Mouse (Mus musculus) embryo, embryonic 9.5 days (tissue): Measurements from ENCODE around the gene Luc7l.

Experiments used
- DNase-seq: peaks from one replicate; pipeline ENCODE4 v3.0.0-alpha.2; 2017; ENCODE audit errors: extremely low spot score

Luc7l gene

DNA sequence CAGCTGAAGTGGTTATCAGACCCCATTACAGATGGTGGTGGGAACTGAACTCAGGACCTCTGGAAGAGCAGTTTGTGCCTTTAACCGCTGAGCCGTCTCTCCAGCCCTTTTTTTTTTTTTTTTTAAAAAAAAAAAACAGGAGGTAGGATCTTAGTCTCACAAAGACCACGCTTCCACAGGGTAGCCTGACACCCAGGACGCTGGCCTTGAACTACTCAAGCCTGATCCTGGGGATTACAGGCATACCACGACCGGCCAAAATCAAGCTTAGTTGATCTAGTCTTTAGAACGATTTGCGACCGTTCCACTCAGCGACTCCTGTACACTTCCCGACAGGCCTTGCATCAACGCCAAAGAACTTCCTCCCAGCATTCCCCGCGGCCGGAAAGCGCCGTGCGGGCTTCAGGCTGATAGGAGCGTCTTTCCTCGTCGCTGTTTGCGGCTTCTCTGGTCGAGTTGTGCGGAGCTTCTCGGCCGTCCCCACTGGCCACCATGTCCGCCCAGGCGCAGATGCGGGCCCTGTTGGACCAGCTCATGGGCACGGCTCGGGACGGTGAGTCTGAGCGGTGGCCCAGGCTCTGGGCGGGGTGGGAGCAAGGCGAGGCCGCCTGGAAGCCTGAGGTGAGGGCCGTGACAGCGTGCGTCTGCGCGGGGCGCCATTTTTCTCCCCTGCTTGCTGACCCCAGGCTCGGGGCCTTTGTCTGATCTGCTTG lies at the start of gene Luc7l:
Gene Luc7l (plus strand): TSS at position 358 of the 713 bp plus-strand sequence.
- peak; percentile 94 for DNase-seq

DNA sequence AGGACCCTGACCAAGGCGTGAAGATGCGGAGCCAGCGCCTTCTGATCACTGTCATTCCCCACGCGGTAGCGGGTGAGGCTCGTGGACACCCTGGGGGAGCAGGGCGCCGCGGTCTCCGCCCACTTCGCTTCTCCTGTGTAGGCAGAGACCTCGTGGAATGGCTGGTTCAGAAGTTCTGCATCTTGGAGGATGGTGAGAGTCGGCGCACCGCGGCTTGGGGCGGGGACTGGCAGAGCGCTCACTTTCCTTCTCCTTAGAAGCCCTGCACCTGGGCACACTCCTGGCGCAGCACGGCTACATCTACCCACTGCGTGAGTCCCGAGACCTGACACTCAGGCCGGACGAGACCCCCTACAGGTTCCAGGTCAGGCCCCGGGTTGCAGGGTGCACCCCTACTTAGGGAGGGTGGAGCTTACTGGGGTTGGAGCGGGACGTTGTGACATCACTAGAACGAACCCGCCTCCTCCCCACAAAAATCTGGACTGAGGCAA lies 49.3 kb upstream of the Luc7l start:
- DNase-seq: peak; percentile 26

- DNase-seq: no peak
Measured at GRCm38 (mm10) chr17:26204766-26205165, 47.9 kb upstream of the Luc7l start.

- DNase-seq: no peak
Measured at GRCm38 (mm10) chr17:26206392-26206791, 46.3 kb upstream of the Luc7l start.

DNA sequence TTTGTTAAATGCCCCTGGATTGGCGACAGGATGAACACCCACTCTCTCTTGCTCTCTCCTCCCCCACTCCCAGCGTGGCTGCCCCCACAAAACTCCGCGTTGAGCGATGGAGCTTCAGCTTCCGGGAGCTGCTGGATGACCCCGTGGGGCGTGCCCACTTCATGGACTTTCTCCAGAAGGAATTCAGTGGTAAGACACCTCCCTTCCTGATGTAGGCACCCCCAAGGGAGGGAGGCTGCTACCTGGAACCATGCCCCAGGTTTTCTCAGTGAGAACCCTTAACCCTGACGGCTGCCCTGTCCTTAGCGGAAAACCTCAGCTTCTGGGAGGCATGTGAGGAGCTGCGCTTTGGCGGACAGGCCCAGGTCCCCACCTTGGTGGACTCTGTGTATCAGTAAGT lies 45.0 kb upstream of the Luc7l start, which contains the start of gene Arhgdig:
Gene Arhgdig (minus strand): TSS at position 101 of the 400 bp plus-strand sequence.
- no peak for DNase-seq

- no peak for DNase-seq
Measured at GRCm38 (mm10) chr17:26212241-26212640, 40.5 kb upstream of the Luc7l start.

DNA sequence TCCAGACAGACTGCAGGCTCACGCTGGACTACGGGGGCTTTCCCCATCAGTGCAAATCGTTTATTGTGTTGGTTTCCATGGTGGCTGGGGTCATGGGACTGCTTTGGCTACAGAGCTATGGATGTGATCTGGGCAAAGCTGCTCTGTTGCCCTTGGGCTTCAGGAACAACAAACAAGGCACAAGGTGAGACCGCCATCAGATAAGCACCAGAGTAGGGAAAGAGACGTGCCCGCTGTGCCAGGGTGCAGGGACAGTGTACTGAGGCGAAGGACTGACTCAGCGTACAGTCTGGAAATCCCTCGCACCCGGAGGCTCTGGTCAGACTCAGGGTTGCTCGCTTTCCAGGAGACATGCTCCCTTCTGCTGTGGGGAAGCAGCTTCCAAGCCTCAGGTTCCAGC lies 40.0 kb upstream of the Luc7l start:
- no peak for DNase-seq

DNA sequence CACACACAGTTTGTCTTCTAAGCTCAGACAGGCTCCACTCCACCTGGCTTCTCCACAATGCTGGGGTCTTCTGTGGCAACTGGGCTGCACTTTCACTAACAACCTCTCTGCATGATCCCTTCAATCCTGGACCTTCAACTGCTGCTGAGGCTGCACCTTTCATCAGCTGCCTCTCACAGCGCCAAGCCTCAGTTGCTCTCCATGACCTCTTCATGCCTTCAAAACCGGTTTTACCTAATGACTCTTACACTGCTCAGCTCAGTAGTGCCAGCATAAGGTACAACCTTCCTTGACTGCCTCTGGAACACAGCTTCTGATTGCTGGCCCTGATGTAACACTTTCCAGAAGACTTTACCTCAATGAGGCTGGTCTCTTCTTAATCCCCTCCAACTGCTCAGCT lies 31.2 kb upstream of the Luc7l start:
- no peak for DNase-seq

DNA sequence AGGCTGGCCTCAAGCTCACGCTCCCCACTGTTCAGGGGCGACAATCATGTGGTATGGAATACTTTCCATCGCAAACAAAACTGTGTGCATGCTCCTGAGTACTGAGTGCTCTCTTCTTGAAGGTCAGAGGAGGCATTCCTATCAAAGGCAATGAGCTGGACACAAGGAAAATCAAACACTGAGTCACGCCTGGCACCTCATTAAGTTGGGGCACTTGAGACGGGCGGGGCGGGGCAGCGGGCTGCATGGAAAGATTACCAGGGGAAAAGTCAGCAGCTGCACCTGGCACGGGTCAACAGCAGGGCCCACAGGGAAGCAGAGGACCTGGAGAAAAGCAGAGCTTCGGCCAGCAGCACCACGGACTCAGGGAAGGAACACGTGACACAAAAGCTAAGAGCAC lies 27.5 kb upstream of the Luc7l start:
- no peak for DNase-seq

- no peak for DNase-seq
Measured at GRCm38 (mm10) chr17:26229776-26230175, 22.9 kb upstream of the Luc7l start.

- no peak for DNase-seq
Measured at GRCm38 (mm10) chr17:26231156-26231555, 21.5 kb upstream of the Luc7l start.

GRCm38 (mm10) chr17:26232863-26233262 lies 19.8 kb upstream of the Luc7l start:
- DNase-seq: no peak

DNA sequence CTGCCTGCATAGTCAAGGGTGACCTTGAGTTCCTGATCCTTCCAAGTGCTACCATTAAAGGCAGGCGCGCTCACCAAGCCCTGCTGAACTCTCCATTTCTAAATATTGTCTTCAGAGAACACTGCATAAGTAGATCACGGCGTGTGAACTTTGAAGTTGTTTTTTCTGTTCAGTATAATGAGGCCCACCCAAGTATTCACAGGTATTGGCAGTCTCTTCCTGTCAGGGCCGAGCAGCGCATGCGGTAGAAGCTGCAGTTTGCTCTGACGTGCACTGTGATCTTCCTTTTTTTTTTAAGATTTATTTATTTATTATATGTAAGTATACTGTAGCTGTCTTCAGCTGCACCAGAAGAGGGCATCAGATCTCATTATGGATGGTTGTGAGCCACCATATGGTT lies 18.3 kb upstream of the Luc7l start:
- DNase-seq: no peak

GRCm38 (mm10) chr17:26235077-26235815 lies 17.4 kb upstream of the Luc7l start:
- DNase-seq: no peak

GRCm38 (mm10) chr17:26237667-26238066 lies 15.0 kb upstream of the Luc7l start:
- no peak for DNase-seq

DNA sequence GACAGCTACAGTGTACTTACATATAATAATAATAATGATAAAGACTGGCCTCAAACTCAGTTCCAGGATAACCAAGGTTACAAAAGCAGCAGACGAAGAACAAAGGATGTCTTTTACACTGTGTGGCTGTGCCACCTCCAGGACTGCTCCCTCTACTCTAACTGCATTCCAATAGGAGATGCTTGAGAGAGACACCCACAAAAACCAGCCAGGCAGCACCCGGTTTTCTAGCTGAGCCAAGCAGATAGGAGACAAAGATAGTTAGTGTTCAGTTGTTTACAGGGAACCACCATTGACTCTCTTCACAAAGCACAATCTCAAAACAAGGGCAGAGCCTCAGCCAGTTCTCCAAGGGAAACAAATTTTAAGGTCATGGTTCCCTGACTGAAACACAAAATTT lies 13.1 kb upstream of the Luc7l start:
- no peak for DNase-seq

DNA sequence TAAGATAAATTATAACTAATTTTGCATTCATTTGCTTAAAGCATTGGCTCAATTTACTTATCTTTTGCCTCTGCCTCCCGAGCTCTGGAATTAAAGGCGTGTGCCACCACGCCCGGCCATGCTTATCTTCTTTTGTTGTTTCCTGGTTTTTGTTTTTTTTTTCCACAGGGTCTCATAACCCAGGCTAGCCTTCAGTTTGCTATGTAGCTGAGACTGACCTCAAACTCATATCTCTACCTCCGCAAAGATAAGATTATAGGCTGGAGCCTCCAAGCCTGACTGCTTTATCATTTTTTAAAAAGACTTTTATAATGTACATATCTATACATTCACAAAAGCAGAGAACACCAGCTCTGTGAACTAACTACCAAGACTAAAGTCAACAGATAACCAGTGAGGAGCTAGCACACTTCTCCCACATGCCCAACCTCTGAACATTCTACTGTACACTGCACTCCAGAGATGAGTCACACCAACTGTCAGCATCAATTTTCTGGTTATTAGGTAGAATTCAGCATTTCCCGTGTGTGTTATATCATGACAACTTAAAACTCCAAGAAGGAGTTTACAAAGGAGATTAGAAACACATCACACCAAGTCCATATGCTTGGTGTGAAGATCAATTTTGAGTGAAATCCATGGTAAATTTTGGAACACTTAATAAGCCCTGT lies 12.4 kb upstream of the Luc7l start:
- DNase-seq: no peak

DNA sequence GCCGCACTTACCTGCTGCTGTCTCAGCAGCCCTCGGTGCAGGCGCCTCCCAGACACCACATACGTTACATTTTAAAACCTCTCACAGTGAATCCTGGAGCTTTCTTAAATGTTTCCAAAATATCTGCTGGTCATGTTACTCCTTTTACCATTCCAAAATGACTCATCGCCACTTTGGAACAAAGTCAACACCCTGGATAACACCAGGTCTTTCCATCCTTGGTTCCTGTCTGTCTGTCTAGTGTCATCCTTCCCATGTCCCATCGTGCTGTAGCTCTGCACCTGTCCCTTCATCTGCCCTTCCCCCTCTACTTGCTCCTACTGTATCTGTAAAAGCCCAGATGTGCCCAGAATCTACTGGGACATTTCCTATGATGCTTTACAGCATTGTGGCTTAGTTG lies 11.7 kb upstream of the Luc7l start:
- DNase-seq: no peak

DNA sequence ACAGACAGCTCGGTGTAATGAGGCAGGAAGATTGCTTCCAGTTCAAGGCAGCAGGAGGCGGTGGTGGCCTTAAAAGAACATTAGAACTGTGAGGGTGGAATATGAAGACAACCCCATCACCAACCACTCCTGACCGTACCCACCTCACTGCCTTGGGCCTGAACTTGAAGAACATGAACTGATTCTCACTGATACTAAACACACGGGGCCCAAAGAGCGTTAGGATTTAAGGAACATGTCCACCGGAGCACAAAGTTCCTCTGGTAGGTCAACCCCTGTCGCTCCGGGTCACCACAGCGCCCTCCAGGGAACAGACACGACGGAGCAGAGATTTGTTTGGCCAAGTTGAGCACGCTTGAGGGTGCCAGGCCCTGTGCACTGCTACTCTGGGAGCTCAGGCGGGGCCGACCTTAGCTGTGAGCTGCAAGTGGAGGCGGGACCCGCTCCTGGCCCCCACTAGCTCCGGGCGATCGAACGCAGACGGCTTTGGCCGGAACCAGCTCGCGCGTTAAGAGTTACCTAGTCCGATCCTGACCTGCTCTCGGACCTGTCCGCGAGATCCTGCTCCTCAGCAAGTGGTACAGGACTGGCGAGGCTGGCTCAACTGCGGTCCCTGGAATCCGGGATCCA lies 9.1 kb upstream of the Luc7l start:
- no peak for DNase-seq

GRCm38 (mm10) chr17:26244101-26244841 lies 8.4 kb upstream of the Luc7l start, which contains the start of gene Fam234a:
Gene Fam234a, minus strand, starts transcription at chr17:26244242.
- DNase-seq: peak; percentile 97

DNA sequence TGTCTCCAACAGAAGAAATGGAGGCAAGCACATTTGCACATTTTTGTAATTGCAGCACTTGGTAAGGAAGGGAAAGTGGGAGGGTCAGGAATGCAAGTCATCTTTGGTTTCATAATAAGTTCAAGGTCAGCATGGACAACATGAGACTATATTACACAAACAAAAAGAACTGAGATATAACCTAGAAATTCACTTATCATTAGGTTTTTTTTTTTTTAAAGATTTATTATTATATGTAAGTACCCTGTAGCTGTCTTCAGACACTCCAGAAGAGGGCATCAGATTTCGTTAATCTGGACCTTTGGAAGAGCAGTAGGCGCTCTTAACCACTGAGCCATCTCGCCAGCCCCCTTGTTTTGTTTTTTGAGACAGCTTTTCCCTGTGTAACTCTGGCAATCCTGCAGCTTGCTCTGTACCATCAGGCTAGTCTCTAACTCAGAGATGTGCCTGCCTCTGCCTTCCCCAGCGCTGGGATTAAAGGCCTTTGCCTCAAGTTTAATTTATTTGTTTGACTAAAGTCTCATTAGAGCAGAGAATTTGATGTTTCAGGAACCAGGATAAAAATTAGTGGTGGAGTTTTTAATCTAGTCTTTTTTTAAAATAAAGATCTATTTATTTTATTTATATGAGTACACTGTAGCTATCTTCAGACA lies 684 bp upstream of the Luc7l start:
- DNase-seq: no peak
